Mouse (Mus musculus) liver, postnatal 0 days (tissue): ENCODE results near the gene Ehd1. TPM values are rescaled to one million over a fixed set of nuclear protein-coding genes. Genes with fewer than 3 reads are reported as not detected.
A peak's percentile ranks its signal among the peaks of the same experiment; 100 is the strongest.

Source experiments
- ATAC-seq: fragments of 200-750 bp; cut with Nextera tagmentation; 2 replicates; pipeline ENCODE4 v1.8.0; 2017; ENCODE audit warnings: mild to moderate bottlenecking, moderate library complexity
- DNase-seq: peaks from one replicate; pipeline ENCODE4 v3.0.0-alpha.2; 2016
- H3K27ac ChIP-seq: fragments of 300-500 bp; sonication (generic); 2 replicates; pipeline ENCODE4 v1.5.1; 2014; ENCODE audit warnings: antibody characterized with exemption, moderate library complexity, mild to moderate bottlenecking, low read depth
- H3K27me3 ChIP-seq: fragments of 300-500 bp; sonication (generic); 2 replicates; pipeline ENCODE4 v1.6.1; 2014; ENCODE audit warnings: low read length, control low read depth, mixed read lengths; ENCODE audit not compliant: insufficient read depth
- H3K36me3 ChIP-seq: fragments of 300-500 bp; sonication (generic); replicated peaks from 2 replicates; pipeline ENCODE4 v1.6.1; 2014; ENCODE audit warnings: mild to moderate bottlenecking, control low read depth, low read length, moderate library complexity, mixed read lengths; ENCODE audit not compliant: insufficient read depth
- H3K4me1 ChIP-seq: fragments of 300-500 bp; sonication (generic); 2 replicates; pipeline ENCODE4 v1.6.1; 2014; ENCODE audit warnings: antibody characterized with exemption, mild to moderate bottlenecking, control low read depth; ENCODE audit not compliant: insufficient read depth
- H3K4me2 ChIP-seq: fragments of 300-500 bp; sonication (generic); 2 replicates; pipeline ENCODE4 v1.6.1; 2014; ENCODE audit warnings: low read depth, mild to moderate bottlenecking, low read length, moderate library complexity, mixed read lengths
- H3K4me3 ChIP-seq: fragments of 300-500 bp; sonication (generic); 2 replicates; pipeline ENCODE4 v1.5.1; 2014; ENCODE audit warnings: low read depth, low read length
- H3K9ac ChIP-seq: fragments of 300-500 bp; sonication (generic); replicated peaks from 2 replicates; pipeline ENCODE4 v1.6.1; 2014; ENCODE audit warnings: mild to moderate bottlenecking, moderate library complexity
- H3K9me3 ChIP-seq: fragments of 300-500 bp; sonication (generic); 2 replicates; pipeline ENCODE4 v1.6.1; 2016; ENCODE audit warnings: mild to moderate bottlenecking, control low read depth, low read length, mixed read lengths
- CTCF ChIP-seq: sonication (generic); IDR thresholded peaks from 2 replicates; pipeline ENCODE4 v1.5.1; 2016; ENCODE audit warnings: antibody characterized with exemption, low read depth
- EP300 ChIP-seq: IDR thresholded peaks from 2 replicates; pipeline ENCODE4 v1.6.1; 2016; ENCODE audit warnings: antibody characterized with exemption, low read depth, mild to moderate bottlenecking
- WGBS: fragments of 180-500 bp; shearing (Covaris S2); extraction: QIAGEN DNeasy Blood & Tissue Kit; methylation state at CpG from one replicate; pipeline ENCODE4 v1.1.7; 2014; ENCODE audit not compliant: insufficient replicate concordance; 5-methylcytosine and 5-hydroxymethylcytosine counted together
- polyA plus RNA-seq: library from polyadenylated mRNA; unstranded; fragments of >200 nt; fragmentation: Nextera tagmentation; extraction: Ambion mirVana; gene quantifications from 2 replicates; pipeline ENCODE4 v1.2.1, GENCODE M21; 2015

Gene Ehd1
- polyA plus RNA-seq, 1 experiment from 2014 or later: 36.4 TPM

- Histone ChIP-seq H3K27ac (no peak overlapping the region), H3K27me3 (no peaks in the 10 kb centered on the region), H3K36me3 (no peaks in the 10 kb centered on the region), H3K4me2 (peak overlapping the region; percentile 53), H3K9ac (no peak overlapping the region), H3K4me1 (peaks cover 21% of the 10 kb centered on the region), H3K9me3 (no peaks in the 10 kb centered on the region), H3K4me3 (no peak overlapping the region)
- WGBS: 25% methylated on average over 5 of the region's 5 CpGs
- TF ChIP-seq CTCF (no peak), EP300 (no peak)
- ATAC-seq (no peak), DNase-seq (no peak)
Observed at GRCm38 (mm10) chr19:6331178-6331577, 54.7 kb downstream of the Ehd1 start.

- Histone ChIP-seq H3K9ac (no peak overlapping the region), H3K4me3 (no peak overlapping the region), H3K27me3 (no peaks in the 10 kb centered on the region), H3K4me2 (peak overlapping the region; percentile 53), H3K36me3 (no peaks in the 10 kb centered on the region), H3K4me1 (peaks cover 29% of the 10 kb centered on the region), H3K9me3 (no peaks in the 10 kb centered on the region), H3K27ac (no peak overlapping the region)
- TF ChIP-seq EP300: no peak
- TF ChIP-seq CTCF: peak; percentile 98
- peak; percentile 73 for DNase-seq
- ATAC-seq: 0 out of 2 replicates have a peak, but pooled peaks have one; percentile 10
- WGBS: 20% methylated on average over 13 of the region's 13 CpGs
Observed at GRCm38 (mm10) chr19:6331719-6332516, 55.4 kb downstream of the Ehd1 start.

DNA sequence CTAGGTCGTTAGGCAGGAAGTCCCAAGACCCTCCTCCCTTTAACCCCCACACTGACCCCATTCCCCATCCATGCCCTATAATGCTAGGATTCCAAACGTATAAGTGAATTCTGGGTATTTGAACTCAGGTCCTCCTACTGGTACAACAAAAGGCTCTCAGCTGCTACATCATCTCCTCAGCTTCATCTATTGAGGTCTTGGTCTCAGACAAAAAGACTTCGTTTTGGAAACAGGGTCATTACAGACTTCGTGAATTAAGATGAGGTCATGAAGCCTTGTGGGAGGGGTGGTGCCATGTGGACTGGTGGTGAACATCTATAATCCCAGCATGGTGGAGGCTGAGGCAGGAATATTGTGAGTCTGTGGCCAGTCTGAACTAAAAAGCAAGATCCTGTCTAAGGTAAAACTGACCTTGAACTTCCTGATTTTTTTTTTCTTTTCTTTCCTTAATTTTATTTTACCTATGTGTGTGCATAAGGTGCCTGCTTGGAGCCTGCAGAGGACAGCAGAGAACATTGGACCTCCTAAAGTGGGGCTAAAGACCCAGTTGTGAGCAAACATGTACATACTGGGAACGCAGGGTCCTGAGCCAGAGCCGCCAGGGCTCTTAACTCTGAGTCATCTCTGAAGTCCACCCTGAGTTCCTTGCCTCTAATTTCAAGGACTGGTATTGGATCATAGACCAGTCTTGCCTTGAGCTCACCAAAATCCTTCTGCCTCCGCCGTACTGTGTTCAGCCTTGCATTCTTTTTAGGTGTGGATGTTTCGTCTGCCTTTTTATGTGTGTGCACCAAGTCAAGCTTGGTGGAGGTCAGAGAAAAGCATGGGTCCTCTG, 57.5 kb downstream of the Ehd1 start:
- peak overlapping the region; percentile 80 for H3K4me3 ChIP-seq
- H3K27me3 ChIP-seq: no peaks in the 10 kb centered on the region
- ATAC-seq: no peak
- WGBS: 60% methylated on average over 9 of the region's 9 CpGs
- no peak for DNase-seq
- H3K4me2 ChIP-seq: peak overlapping the region; percentile 99
- peaks cover 32% of the 10 kb centered on the region for H3K4me1 ChIP-seq
- no peaks in the 10 kb centered on the region for H3K9me3 ChIP-seq
- TF ChIP-seq CTCF: no peak
- no peak for TF ChIP-seq EP300
- H3K36me3 ChIP-seq: peaks cover 20% of the 10 kb centered on the region
- H3K9ac ChIP-seq: peak overlapping the region; percentile 23; the same call in 1 of the 2 replicates
- H3K27ac ChIP-seq: peak overlapping the region; percentile 78

DNA sequence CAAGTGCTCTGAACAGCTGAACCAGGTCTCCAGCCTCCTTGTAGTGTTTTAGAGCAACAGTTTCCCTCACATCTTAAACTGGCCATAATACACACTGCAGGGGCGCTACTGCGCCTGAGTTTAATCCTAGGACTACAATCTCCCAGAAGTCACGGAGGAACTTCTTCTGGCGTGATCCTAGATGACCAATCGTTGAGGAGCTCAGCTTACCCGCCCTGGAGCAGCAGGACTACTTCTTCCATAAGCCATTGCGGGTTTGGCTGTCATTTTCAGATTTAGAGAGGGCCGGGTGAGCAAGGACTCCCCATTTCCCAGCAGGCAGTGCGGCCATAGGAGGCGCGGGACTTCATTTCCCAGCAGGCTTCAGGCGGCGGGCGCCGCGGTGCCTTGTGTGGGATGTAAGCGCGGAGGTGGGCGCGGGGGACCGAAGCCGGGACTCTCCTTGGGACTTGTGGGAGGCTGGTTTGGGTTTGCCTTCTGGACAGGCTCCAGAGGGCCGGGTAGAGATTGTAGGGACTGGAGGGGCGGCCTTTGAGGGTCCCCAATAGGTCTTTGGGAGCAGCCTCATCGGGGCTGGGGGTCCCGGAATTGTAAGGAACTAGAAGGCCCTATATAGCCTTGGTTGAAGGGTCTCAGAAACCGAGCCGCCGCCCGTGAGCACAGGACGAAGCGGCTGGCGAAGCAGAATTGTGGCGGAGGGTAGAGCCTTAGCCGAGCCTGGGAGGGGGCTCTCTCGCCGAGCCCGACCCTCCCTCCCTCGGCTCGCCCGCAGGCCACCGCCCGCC, 58.3 kb downstream of the Ehd1 start, which contains the start of gene Men1:
Gene Men1, plus strand, starts transcription at position 307 of the 785 bp plus-strand sequence.
- WGBS: under 1% methylated on average over 36 of the region's 43 CpGs
- Histone ChIP-seq H3K27ac (peak within 1 kb of the TSS; percentile 78), H3K36me3 (peaks cover 29% of the 10 kb centered on the region), H3K9ac (peak within 1 kb of the TSS; percentile 77), H3K4me1 (peaks cover 37% of the 10 kb centered on the region), H3K27me3 (no peaks in the 10 kb centered on the region), H3K4me2 (peak within 1 kb of the TSS; percentile 99), H3K9me3 (no peaks in the 10 kb centered on the region), H3K4me3 (peak within 1 kb of the TSS; percentile 80)
- ATAC-seq (peak; percentile 90), DNase-seq (peak; percentile 90)
- TF ChIP-seq EP300 (peak; percentile 56; the same call in 1 of the 2 replicates), CTCF (peak; percentile 55)

DNA sequence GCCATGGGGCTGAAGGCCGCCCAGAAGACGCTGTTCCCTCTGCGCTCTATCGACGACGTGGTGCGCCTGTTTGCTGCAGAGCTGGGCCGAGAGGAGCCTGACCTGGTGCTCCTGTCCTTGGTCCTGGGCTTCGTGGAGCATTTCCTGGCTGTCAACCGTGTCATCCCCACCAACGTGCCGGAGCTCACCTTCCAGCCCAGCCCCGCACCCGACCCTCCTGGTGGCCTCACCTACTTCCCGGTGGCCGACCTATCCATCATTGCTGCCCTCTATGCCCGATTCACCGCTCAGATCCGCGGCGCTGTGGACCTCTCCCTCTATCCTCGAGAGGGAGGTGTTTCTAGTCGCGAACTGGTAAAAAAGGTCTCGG, 58.9 kb downstream of the Ehd1 start:
- Histone ChIP-seq H3K27ac (peak overlapping the region; percentile 61), H3K4me3 (peak overlapping the region; percentile 80), H3K9ac (peak overlapping the region; percentile 77), H3K36me3 (peaks cover 29% of the 10 kb centered on the region), H3K4me1 (peaks cover 43% of the 10 kb centered on the region), H3K9me3 (no peaks in the 10 kb centered on the region), H3K27me3 (no peaks in the 10 kb centered on the region), H3K4me2 (peak overlapping the region; percentile 99)
- TF ChIP-seq EP300 (no peak), CTCF (no peak)
- ATAC-seq (peak; percentile 31), DNase-seq (peak; percentile 47)
- under 1% methylated on average over 24 of the region's 25 CpGs for WGBS
